Mouse (Mus musculus): ENCODE measurements around the gene Zfp511.

- TF ChIP-seq POLR2A (IDR thresholded peaks at IDR 0.05; ENCODE audit: borderline replicate concordance, extremely low read depth, insufficient read depth, insufficient read length, poor library complexity, severe bottlenecking) (no peak), CTCF (IDR thresholded peaks at IDR 0.05; ENCODE audit: borderline replicate concordance, extremely low read depth, insufficient read depth, insufficient read length) (no peak)
Observed at GRCm38 (mm10) chr7:140042728-140043127, 6.5 kb downstream of the Zfp511 start.
